Mouse (Mus musculus) layer of hippocampus, adult 18-20 months (tissue): ENCODE measurements around the gene Anxa4. TPM values are rescaled to one million over a fixed set of nuclear protein-coding genes. Genes with fewer than 3 reads are reported as not detected.
A peak's percentile ranks its signal among the peaks of the same experiment; 100 is the strongest.

Source experiments
- DNase-seq, 2 experiments: peaks; one replicate each; pipeline ENCODE4 v3.0.0; 2022; ENCODE audit warnings: low spot score in 2 of 2
- total RNA-seq, 2 experiments: library from RNA; stranded (reverse); gene quantifications; 2 replicates each; pipeline ENCODE4 v1.2.3; 2021

The Anxa4 gene
- total RNA-seq, 2 experiments from 2014 or later = 6.7 to 7.2 TPM

DNA sequence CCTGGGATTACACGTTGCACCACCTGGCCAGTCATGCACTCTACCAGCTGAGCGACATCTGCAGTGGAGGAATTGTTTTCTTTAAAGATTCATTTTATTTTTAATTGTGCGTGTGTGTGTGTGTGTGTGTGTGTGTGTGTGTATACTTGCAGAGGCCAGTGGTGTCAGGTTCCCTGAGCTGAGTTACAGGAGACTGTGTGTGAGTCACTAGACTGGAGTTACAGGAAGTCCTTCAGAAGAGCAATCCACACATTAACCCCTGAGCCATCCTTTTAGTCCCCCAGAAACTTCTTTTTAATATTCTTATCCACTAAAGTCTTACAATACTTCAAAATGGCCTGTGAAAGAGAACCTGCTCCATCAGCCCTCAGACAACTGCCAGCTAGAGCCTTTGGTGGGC is 11.3 kb upstream of the Anxa4 start:
- no peak for DNase-seq

DNA sequence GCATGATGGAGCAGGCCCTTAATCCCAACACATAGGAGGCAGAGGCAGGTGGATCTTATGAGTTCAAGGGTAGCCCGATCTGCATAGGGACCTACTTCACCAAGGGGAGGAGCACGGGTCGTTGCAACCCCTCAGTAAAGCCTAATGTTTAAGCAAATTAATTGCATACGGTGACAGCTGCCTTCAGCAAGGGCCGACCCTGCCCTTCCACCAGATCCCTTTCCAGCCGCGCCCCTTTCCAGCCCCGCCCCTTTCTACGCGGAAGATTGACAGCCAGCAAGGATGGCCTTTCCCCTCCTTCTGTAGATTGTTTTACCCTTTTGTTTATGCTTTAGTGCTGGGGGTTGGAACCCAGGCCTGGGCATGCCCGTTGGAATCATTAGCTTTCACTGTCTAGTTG is 8.0 kb upstream of the Anxa4 start:
- no peak for DNase-seq

DNA sequence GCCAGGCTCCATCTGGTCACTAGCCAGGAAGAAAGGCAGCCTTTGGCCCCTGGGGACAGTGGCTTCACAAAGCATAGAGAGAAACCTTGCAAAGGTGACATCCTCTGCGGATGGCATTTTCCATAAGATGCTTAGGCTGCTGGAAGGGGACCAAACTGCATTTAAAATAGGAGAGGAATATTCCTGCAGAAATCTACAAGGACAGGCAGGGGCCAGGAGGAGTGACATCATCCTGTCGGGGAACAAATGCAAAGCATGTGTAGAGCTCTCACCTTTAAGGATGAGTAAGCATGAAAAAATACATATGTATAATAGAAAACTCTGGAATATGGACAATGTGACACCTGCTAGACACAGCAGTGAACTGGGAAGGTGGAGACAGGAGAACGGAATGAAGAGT is 7.1 kb upstream of the Anxa4 start:
- DNase-seq = no peak

GRCm38 (mm10) chr6:86797455-86797854 is 4.1 kb upstream of the Anxa4 start:
- DNase-seq = no peak

DNA sequence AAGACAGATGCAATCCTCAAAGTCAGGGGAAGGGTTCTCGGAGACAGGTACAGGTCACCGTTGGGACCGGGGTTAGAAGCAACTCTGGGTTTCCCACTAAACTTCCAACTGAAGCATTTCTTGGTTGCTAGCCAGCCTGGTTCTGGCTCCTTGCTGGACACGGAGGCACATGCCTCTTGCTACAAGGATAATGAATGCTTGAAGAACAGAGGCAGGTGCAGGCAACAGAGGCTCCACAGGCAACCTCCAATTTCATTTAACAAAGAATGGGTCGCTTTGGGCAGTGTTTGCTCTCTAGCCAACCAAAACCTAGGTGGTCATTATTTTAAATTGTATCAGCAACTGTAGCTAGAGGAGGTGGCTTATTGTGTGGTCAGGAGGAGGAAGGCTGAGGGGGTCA is 573 bp upstream of the Anxa4 start:
- no peak for DNase-seq

- DNase-seq = no peak
Observed at GRCm38 (mm10) chr6:86790351-86790943, 2.9 kb downstream of the Anxa4 start.

DNA sequence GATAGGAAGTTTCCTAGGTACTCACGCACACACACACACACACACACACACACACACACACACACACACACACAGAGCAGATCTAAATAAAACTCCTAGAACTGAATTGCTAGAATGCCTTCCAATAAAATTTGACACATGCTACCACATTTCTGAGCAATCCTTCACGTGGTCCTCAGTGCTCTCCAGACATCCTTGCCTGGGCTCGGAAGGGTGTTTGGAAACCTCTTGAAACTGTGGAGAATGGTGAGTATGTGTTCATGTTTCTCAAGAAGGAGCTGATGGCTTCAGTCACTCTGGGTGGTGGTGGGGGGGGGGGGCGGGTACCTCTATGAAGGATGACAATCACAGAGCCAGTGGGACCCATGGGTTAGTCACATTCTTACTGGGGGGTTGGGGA is 5.1 kb downstream of the Anxa4 start:
- no peak for DNase-seq

DNA sequence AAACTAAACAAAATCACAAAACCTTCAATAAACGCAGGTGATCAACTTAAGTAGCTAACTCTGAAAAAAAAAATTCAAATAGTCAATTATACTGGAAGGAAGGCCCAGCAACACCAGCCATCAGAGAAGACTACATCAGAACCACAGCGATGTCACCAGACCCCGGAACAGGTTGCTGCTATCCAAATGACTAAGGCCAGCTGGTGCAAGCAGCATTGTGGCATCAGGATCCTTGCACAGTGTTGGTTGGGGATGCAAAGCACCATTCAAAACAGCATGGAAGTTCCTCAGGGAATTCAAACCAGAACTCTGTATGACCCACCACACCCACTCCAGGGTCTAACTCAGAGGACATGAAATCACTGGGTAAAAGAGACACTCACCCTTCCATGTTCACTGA is 6.8 kb downstream of the Anxa4 start:
- no peak for DNase-seq

DNA sequence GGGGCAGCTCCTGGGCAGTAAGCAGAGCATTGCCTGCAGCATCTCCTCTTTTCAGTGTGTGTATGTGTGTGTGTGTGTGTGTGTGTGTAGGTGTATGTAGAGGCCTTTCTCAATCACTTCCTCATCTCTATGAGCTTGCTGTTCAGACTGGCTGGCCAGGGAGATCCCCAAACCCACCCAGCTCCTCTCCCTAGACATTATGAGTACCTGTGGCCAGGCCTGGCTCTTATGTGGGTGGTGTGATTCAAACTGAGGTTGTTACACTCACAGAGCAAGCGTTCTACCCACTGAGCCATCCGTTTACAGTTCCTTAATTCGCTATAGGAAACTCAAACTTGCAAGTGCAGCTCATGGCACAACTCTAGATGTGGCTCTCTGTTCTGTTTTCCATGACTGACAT is 8.6 kb downstream of the Anxa4 start:
- no peak for DNase-seq

DNA sequence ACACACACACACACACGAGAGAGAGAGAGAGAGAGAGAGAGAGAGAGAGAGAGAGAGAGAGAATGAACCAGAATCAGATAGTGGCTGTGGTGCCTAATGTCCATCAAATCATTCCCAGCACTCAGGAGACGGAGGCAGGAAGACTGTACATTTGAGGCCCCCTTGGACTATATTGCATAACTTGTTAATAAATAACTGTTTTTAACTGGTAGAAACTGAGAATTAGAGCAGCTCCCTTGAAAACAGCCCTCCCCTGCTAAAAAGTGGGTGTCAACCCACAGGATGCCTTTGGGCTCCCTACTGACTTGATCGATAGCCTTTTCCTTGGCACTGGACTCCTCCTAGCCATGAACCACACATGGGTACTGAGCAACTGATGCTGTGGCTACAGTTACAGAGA is 11.0 kb downstream of the Anxa4 start:
- DNase-seq = no peak

DNA sequence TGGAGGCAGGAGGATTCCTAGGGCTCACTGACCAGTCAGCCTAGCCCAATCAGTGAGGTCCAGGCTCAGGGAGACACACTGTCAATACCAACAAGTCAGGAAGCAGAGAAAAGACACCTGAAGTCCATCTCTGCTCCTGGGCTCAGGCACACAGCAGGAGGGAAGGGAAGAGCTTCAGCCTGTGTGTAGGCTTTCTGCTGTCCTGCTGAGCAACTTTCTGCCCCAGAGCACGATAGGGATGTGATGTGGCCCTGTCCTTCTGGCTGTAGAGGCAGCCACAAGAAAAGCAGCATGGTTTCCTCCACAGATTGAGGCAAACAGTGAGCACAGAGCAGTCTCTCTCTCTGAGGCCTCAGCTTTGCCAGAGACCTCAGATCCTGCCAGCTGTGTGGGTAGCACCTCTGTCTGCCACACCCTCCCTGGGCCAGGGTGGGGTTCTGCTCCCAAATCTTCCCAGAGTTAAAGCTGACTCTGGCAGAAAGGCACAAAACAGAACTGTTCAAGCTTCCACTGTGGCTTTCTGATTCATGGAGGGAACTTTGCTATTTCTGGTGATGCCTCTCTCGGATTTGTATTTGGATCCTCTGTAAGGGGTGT is 11.9 kb downstream of the Anxa4 start:
- DNase-seq = no peak

GRCm38 (mm10) chr6:86778910-86779594 is 14.3 kb downstream of the Anxa4 start:
- peak in 1 of 2 experiments; percentile 58 for DNase-seq

DNA sequence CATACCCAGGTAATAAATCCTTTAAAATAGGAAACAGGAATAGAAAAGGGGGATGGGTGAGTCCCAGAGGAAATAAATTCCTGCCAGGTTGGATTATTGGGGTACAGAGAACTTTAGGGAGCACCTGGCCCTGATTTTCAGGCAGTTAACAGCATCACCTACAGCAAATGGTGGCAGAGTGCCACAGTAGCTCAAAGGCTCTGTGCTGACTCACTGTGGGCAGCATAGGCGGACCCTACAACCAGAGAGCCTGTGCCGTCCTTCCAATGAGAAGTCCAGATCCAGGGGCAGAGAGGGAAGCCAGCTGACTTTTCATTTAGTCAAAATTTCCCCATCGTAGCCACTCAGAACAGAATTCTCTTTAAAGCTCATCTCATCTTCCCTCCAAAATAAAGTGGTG is 16.2 kb downstream of the Anxa4 start:
- DNase-seq = no peak

- DNase-seq = peak in 1 of 2 experiments; percentile 58
Observed at GRCm38 (mm10) chr6:86776706-86777071, 16.7 kb downstream of the Anxa4 start.

- peak in 1 of 2 experiments; percentile 41 for DNase-seq
Observed at GRCm38 (mm10) chr6:86776001-86776705, 17.2 kb downstream of the Anxa4 start.

- no peak for DNase-seq
Observed at GRCm38 (mm10) chr6:86774937-86775336, 18.4 kb downstream of the Anxa4 start.

DNA sequence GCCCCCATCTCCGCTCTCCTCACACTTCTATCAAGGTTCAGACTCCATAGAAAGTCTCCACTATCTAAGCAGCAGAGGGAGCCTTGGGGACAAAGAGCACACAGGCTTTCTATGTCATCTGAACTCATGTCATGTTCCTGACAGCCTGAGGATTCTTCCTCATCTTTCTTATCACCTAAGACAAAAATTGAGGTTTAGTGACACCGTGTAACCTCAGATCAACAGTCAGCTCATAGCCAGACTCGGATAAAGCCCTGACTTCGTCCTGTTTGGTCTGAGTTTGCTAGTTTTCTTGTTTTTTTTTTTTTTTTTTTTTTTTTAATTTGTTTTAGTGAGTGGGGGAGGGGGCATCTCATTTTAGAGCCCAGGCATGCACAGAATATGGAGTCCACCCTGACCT is 19.6 kb downstream of the Anxa4 start:
- no peak for DNase-seq

- DNase-seq = no peak
Observed at GRCm38 (mm10) chr6:86772631-86773030, 20.8 kb downstream of the Anxa4 start.

DNA sequence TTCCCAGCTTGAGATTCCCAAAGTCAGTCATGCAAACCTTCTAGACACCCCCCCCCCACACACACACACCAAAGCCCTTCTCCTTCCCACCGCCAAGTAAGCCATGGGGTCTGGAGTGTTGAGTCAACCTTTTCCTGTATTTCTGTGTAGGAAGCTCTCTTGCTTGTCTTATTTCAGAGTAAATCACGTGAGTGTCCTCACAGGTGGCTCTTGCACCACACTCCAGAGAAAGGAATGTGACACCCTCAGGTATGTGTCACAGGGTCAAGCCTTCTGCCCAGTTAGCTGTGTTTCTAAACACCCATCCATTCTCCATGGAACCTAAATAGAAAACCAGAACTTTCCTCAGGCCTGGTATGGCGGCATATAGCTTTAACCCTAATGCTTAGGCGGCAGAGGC is 24.4 kb downstream of the Anxa4 start:
- no peak for DNase-seq

GRCm38 (mm10) chr6:86768186-86768776 is 25.1 kb downstream of the Anxa4 start:
- DNase-seq = no peak

DNA sequence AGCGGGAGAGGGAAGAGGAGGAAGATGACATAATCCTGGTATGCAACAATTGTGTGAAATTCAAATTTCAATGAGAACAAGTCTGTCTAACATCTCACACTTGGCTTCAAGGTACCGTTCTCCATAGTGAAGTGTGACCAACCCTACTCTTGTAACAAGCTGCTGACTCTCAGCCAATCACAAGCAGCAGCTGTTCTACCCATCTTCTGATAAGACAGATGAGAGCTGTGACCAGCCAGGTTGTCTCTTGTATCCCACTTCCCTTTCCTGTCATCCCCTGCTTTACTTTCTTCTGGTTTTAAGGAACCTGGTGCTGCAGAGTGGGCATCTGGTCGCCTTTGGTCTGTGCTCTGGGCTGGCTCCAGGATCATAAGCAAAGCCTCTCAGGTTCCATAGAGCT is 25.9 kb downstream of the Anxa4 start:
- no peak for DNase-seq

DNA sequence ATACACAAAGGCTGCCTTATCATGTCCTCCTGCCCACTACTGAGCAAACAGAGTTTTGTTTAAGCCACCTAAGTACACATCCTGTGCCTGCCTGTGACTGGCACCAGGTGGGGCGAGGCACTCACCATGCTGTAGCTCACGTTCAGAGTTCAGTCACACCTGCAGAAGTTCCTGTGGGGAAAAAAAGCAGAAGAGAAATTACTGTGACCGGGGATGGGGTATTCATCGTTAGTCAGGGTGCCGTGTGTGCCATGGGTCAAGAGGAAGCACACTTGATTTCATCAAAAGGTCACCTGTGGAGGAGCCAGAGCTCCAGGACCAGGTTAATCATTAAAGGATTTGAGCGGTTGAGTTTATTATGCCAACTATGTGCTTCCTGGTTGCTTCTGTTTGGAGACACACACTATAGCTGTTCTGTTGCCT is 27.7 kb downstream of the Anxa4 start:
- no peak for DNase-seq
